Mouse (Mus musculus): Measurements from ENCODE around the gene Slc22a18. TPM values are rescaled to one million over a fixed set of nuclear protein-coding genes. Genes with fewer than 3 reads are reported as not detected.
A peak's percentile ranks its signal among the peaks of the same experiment; 100 is the strongest.

The Slc22a18 gene
- polyA plus RNA-seq, 1 experiment from 2014 or later = 0.91 TPM

DNA sequence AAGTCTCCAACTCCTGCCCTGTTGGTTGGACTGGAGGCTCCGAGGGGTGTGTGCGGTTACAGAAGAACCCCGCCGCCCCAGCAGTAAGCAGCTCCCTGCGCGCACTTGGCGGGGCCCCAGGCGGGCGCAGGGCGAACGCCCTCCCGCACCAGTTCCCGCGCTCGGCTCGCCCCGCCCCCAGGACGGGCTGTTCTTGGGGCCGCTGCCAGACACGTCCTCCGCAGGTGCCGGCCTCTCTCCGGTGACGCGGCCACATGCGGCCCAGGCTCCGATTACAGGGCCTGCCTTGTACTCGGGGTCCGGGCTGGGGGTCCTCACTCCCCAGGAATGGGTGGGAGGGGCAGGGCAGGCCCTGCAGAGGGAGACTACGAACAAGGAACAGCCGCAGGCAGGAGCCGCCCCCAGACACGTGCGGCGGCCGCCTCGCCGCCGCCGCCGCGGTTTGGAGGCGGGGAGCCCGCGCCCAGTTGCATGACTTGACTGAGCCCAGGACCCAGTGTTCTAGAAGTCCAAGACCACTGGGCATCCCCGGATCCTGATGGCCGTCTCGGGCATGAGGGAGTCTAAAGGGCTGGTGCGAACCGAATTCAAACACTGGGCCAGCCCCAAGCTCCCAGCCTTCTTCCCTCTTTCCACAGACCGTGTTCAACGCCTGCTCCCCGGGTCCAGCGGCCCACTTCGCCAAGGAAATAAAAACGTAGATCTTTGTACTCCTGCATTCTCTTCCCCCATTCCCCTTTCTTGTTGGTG lies 8.6 kb upstream of the Slc22a18 start:
- no peak for ATAC-seq (ENCODE audit: insufficient number of reproducible peaks, low FRiP score)
- H3K4me3 ChIP-seq = peak overlapping the region; percentile 44
- H3K27ac ChIP-seq (ENCODE audit: poor library complexity, severe bottlenecking) = no peak overlapping the region
- peak overlapping the region; percentile 64 for H3K9ac ChIP-seq
- no peaks in the 10 kb centered on the region for H3K36me3 ChIP-seq
- H3K4me2 ChIP-seq = peak overlapping the region; percentile 81
- WGBS = 13% methylated on average over 56 of the region's 56 CpGs
- peaks cover 51% of the 10 kb centered on the region for H3K4me1 ChIP-seq (replicated peaks)
- H3K27me3 ChIP-seq (replicated peaks) = no peaks in the 10 kb centered on the region
- H3K9me3 ChIP-seq (replicated peaks) = peaks cover 15% of the 10 kb centered on the region

DNA sequence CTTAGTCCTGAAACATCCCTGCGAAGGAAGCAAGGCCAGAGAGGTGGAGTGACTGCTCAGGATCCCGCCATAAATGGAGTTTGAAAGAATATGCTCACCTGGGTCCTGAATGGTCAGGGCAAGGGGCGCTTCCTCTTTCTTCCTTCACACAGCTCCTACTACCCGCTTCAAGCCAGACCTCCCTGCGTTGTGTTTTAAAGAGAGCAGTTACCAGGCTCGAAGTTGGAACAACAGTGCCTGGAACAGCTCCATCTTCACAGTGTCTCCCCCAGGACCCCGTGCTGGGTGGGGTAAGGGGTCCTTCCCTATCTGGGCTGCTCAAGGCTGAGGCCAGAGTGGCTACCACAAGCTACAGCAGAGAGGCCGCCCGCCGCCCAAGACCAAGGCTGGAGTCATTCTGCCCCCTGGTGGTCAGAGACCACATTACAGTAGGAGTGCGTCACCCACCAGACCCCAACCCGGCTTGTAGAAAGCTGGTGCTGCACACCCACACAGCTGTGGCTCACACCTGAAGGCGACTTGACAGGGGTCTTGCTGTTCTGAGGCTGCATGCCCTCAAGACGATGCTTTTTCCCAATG lies 7.3 kb upstream of the Slc22a18 start:
- no peaks in the 10 kb centered on the region for H3K36me3 ChIP-seq
- peaks cover 3% of the 10 kb centered on the region for H3K9me3 ChIP-seq (replicated peaks)
- no peak overlapping the region for H3K4me2 ChIP-seq
- no peak overlapping the region for H3K4me3 ChIP-seq
- 35% methylated on average over 14 of the region's 14 CpGs for WGBS
- H3K9ac ChIP-seq = no peak overlapping the region
- peak; percentile 13; the same call in 1 of the 2 replicates for ATAC-seq (ENCODE audit: insufficient number of reproducible peaks, low FRiP score)
- H3K4me1 ChIP-seq (replicated peaks) = peaks cover 51% of the 10 kb centered on the region
- no peak overlapping the region for H3K27ac ChIP-seq (ENCODE audit: poor library complexity, severe bottlenecking)
- no peaks in the 10 kb centered on the region for H3K27me3 ChIP-seq (replicated peaks)

DNA sequence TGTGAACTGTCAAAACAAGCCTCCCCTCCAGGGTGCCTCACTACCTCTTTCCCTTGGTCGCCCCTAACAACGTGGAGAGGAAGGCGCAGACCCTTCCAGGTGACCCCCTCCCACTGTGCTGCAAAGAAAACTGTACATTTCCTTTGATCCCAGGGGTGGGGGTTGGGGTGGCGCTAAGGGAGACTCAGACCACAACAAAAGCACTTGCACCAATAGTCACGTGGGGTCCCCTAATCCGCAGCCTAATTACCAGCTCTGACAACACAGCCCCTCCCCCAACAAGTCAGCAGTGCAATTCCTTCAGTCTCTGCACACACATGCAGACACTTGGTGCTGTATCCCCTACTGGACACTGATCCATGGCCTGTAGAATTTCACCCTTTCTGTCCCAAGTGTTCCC lies 5.8 kb upstream of the Slc22a18 start:
- Histone ChIP-seq H3K9ac (no peak overlapping the region), H3K27ac (ENCODE audit: poor library complexity, severe bottlenecking) (no peak overlapping the region), H3K4me3 (no peak overlapping the region), H3K27me3 (replicated peaks) (no peaks in the 10 kb centered on the region), H3K4me1 (replicated peaks) (peaks cover 44% of the 10 kb centered on the region), H3K4me2 (no peak overlapping the region), H3K36me3 (no peaks in the 10 kb centered on the region), H3K9me3 (replicated peaks) (no peaks in the 10 kb centered on the region)
- WGBS = 24% methylated on average over 6 of the region's 6 CpGs
- ATAC-seq (ENCODE audit: insufficient number of reproducible peaks, low FRiP score) = no peak

DNA sequence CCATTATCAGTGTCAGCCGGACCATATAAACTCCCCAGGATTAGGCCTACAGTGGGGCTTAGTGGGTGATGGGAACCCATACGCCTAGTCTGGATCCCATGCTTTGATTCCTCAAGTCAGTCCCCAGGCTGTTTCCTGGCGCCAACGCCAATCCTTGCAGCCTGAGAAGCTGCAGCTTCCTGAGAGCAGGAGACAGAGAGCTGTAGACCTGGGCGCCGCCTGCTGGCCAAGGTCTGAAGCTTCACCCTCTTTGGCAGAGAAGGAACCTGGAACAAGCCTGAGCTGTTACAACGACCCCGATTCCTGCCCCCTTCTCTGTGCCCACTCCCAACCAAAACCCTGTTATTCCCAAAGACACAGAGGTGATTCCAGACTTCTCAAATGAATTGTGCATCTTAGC lies 3.6 kb upstream of the Slc22a18 start:
- Histone ChIP-seq H3K9ac (no peak overlapping the region), H3K4me1 (replicated peaks) (peaks cover 29% of the 10 kb centered on the region), H3K36me3 (no peaks in the 10 kb centered on the region), H3K4me2 (no peak overlapping the region), H3K27ac (ENCODE audit: poor library complexity, severe bottlenecking) (no peak overlapping the region), H3K9me3 (replicated peaks) (no peaks in the 10 kb centered on the region), H3K4me3 (no peak overlapping the region), H3K27me3 (replicated peaks) (no peaks in the 10 kb centered on the region)
- 12% methylated on average over 8 of the region's 8 CpGs for WGBS
- no peak for ATAC-seq (ENCODE audit: insufficient number of reproducible peaks, low FRiP score)

DNA sequence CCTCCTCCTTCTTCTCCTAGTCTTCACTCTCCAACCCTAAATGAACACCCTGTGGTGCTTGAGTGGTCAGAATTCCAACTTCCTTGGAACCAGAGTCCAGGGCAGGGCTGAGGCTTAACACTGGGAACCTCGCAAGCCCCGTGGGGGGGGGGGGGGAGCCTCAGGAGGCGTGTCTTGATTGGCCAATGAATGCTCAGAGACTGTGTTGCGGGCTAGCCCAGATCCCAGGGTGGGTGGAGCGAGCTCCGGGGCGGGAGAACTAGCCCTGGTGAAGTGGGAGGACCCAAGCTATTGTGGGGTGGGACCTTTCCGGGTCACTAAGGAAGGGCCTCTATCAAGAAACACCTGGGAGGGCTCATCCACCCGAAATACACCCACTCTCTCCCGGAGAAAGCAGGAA lies 1.3 kb downstream of the Slc22a18 start:
- Histone ChIP-seq H3K4me1 (replicated peaks) (peaks cover 4% of the 10 kb centered on the region; the same call in 1 of the 2 replicates), H3K27ac (ENCODE audit: poor library complexity, severe bottlenecking) (no peak overlapping the region), H3K9me3 (replicated peaks) (no peaks in the 10 kb centered on the region), H3K4me2 (no peak overlapping the region), H3K9ac (no peak overlapping the region), H3K4me3 (no peak overlapping the region), H3K36me3 (no peaks in the 10 kb centered on the region), H3K27me3 (replicated peaks) (peaks cover 19% of the 10 kb centered on the region)
- 28% methylated on average over 10 of the region's 10 CpGs for WGBS
- ATAC-seq (ENCODE audit: insufficient number of reproducible peaks, low FRiP score) = no peak

DNA sequence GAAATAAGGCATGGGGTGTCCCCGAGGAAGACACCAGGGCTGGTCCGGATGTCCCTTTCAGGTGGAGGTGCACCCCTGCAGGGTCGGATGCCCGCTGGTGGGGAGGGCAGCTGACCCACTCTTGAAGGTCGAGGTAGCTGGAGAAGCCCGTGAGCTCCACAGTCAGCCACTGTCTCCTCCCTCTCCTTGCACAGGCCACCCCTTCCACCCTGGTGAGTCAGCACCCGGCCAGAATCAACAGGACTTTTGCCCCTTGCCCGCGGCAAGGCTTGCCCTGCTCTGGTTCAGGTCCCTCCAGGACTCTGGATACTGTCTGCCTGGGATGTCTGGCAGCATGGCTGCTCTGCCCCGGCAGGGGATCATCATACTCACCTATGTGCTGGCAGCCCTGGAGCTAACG lies 2.3 kb downstream of the Slc22a18 start:
- WGBS = 56% methylated on average over 11 of the region's 11 CpGs
- Histone ChIP-seq H3K27ac (ENCODE audit: poor library complexity, severe bottlenecking) (no peak overlapping the region), H3K4me1 (replicated peaks) (no peaks in the 10 kb centered on the region), H3K9me3 (replicated peaks) (no peaks in the 10 kb centered on the region), H3K9ac (no peak overlapping the region), H3K4me2 (no peak overlapping the region), H3K4me3 (no peak overlapping the region), H3K27me3 (replicated peaks) (peaks cover 26% of the 10 kb centered on the region), H3K36me3 (no peaks in the 10 kb centered on the region)
- no peak for ATAC-seq (ENCODE audit: insufficient number of reproducible peaks, low FRiP score)

DNA sequence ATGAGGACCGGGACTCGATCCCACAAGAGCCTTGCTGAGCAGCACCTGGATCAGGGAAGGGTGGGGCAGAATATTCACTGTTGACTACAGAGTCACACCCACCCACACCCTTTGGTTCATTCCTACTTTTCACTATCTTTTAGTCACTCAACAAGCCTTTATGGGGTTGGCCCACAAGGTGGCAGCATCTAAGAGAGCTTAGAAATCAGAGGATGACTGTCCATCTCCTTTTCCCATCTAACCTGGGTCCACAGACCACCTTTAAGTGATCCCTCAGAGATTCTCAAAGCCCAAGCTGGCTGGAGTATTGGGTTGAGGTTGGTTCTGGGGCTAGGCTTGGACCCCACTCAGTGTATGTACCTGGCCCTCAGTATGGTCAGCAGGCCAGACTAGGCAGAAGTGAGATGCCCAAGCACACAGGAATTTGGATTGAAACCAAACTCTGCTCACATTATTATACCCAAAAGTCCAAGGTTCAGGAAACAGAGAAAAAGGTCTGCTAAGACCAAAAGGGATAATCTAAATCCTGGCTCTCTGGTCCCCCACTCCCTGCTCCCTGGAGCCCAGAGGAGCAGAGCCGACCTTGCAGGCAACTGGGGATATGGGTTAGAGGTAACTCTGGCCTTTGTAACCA lies 3.3 kb downstream of the Slc22a18 start:
- Histone ChIP-seq H3K36me3 (no peaks in the 10 kb centered on the region), H3K4me2 (no peak overlapping the region), H3K9me3 (replicated peaks) (no peaks in the 10 kb centered on the region), H3K27ac (ENCODE audit: poor library complexity, severe bottlenecking) (no peak overlapping the region), H3K9ac (no peak overlapping the region), H3K4me1 (replicated peaks) (no peaks in the 10 kb centered on the region), H3K27me3 (replicated peaks) (peaks cover 32% of the 10 kb centered on the region), H3K4me3 (no peak overlapping the region)
- ATAC-seq (ENCODE audit: insufficient number of reproducible peaks, low FRiP score) = no peak
- 83% methylated on average over 3 of the region's 3 CpGs for whole genome bisulfite sequencing

DNA sequence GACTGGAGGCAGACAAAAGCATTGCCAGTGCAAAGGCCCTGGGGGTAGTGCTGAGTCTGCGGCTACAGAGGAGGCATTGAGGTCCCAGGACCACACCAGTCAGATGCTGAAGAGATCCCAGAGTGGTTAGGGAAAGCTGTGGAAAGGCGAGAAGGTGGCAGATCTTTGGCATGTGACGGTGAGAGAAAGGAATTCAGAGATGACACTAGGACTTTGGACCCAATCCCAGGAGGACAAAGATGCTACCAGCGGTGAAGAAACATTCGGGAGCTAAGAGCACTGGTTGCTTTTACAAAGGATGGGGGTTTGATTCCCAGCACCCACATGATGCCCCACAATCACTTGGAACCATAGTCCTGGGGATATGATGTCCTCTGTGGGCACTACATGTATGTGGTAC lies 4.3 kb downstream of the Slc22a18 start:
- ATAC-seq (ENCODE audit: insufficient number of reproducible peaks, low FRiP score) = no peak
- peaks cover 32% of the 10 kb centered on the region for H3K27me3 ChIP-seq (replicated peaks)

DNA sequence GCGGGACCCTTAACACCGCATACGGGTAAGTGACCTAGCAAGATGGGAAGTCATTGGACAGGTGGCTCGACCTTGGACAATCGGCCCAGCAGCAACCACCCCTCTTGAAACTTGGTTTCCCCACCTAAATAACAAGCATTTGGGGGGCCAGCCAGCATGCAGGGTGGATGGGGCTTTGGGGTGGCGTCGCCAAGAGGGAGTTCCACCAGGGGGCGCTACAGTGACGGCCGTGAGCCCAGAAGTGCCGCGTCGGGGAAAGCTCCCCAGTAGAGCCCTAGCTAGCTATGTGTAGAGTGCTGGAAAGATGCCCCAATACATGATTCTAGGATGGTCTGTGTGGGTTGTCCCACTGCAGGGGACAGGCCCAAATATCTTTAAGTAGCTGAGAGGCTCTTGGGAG lies 7.0 kb downstream of the Slc22a18 start:
- H3K9me3 ChIP-seq (replicated peaks) = no peaks in the 10 kb centered on the region
- no peaks in the 10 kb centered on the region for H3K36me3 ChIP-seq
- no peaks in the 10 kb centered on the region for H3K4me1 ChIP-seq (replicated peaks)
- peaks cover 46% of the 10 kb centered on the region for H3K27me3 ChIP-seq (replicated peaks)
- no peak overlapping the region for H3K27ac ChIP-seq (ENCODE audit: poor library complexity, severe bottlenecking)
- no peak overlapping the region for H3K4me2 ChIP-seq
- WGBS = 21% methylated on average over 13 of the region's 13 CpGs
- no peak for ATAC-seq (ENCODE audit: insufficient number of reproducible peaks, low FRiP score)
- no peak overlapping the region for H3K4me3 ChIP-seq
- H3K9ac ChIP-seq = no peak overlapping the region

More for the DNA sequence above, 4.3 kb downstream of the Slc22a18 start:
- WGBS = 85% methylated on average over 5 of the region's 5 CpGs
- Histone ChIP-seq H3K4me1 (replicated peaks) (no peaks in the 10 kb centered on the region), H3K36me3 (no peaks in the 10 kb centered on the region), H3K4me2 (no peak overlapping the region), H3K4me3 (no peak overlapping the region), H3K9ac (no peak overlapping the region), H3K9me3 (replicated peaks) (no peaks in the 10 kb centered on the region), H3K27ac (ENCODE audit: poor library complexity, severe bottlenecking) (no peak overlapping the region)

DNA sequence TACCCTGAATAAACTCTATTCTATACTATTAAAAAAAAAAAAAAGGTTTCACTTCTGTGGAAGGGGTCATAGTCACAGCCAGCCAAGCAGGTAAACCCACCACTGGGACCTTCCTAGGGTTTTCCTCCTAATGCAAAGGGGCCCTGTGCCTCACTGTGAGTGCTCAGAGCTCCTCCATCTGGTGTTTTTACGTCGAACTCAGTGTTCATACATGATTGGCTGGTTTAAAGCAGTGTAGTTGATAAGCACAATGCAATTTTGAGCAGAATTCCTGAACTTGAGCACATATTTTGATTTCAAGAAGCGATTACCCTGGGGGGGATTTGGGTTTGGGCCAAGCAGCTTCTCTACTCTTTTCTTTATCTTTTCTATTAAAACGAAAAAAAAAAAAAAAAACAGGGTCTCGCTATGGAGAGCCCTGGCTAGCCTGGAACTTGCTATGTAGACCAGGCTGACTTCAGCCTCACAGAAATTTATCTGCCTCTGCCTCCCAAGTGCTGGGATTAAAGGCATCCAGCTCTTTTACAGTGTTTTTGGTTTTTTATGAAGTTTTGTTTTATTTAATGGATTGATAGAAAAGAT lies 8.4 kb downstream of the Slc22a18 start:
- ATAC-seq (ENCODE audit: insufficient number of reproducible peaks, low FRiP score) = no peak
- Histone ChIP-seq H3K36me3 (no peaks in the 10 kb centered on the region), H3K9ac (no peak overlapping the region), H3K27ac (ENCODE audit: poor library complexity, severe bottlenecking) (no peak overlapping the region), H3K9me3 (replicated peaks) (no peaks in the 10 kb centered on the region), H3K27me3 (replicated peaks) (peaks cover 41% of the 10 kb centered on the region), H3K4me2 (no peak overlapping the region), H3K4me3 (no peak overlapping the region), H3K4me1 (replicated peaks) (no peaks in the 10 kb centered on the region)
- WGBS = 45% methylated on average over 5 of the region's 5 CpGs

DNA sequence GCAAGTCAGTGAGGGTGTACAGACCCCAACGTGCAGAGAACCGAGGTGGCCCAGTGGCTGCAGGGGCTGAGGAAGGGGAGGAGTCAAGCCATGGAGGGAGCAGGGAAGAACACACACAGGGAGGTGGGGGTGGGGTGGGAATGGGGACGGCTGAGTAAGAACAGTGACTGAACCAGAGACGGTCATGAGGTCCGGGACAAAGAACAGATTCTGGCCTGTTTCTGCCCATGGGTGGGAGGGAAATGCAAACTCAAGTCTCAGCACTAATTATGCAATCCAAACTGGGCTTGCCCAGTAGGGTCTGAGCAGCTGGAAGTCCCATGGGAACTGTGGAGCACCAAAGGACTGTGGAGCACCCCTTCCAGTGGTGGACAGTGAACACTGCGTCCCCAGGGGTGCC lies 9.0 kb downstream of the Slc22a18 start:
- Histone ChIP-seq H3K9ac (no peak overlapping the region), H3K4me3 (no peak overlapping the region), H3K4me2 (no peak overlapping the region), H3K27me3 (replicated peaks) (peaks cover 38% of the 10 kb centered on the region), H3K36me3 (no peaks in the 10 kb centered on the region), H3K9me3 (replicated peaks) (no peaks in the 10 kb centered on the region), H3K4me1 (replicated peaks) (no peaks in the 10 kb centered on the region), H3K27ac (ENCODE audit: poor library complexity, severe bottlenecking) (no peak overlapping the region)
- ATAC-seq (ENCODE audit: insufficient number of reproducible peaks, low FRiP score) = no peak
- WGBS = 11% methylated on average over 6 of the region's 6 CpGs

Measured in heart, embryonic 12.5 days (tissue).